Mouse (Mus musculus) liver, adult 2 months (tissue): ENCODE measurements at regions not wholly inside any gene's neighbourhood (a gene's known extent, or its start where the extent isn't known, plus 50 kb on each side); places are given as distances from the start of the nearest gene placed in this dataset.

Experiments used
- DNase-seq: peaks from one replicate; pipeline ENCODE4 v3.0.0-alpha.2; 2011; ENCODE audit warnings: low read depth, low spot score; ENCODE audit errors: extremely low read depth
- H3K27ac ChIP-seq: fragments of 200-500 bp; replicated peaks from 2 replicates; pipeline ENCODE4 v1.5.1; 2012; ENCODE audit warnings: low read depth, mild to moderate bottlenecking, control low read depth, inconsistent platforms, low read length; ENCODE audit not compliant: insufficient read depth
- H3K27me3 ChIP-seq: fragments of 200-500 bp; 2 replicates; pipeline ENCODE4 v1.6.1; 2012; ENCODE audit warnings: mild to moderate bottlenecking, moderate library complexity, low read length, inconsistent platforms; ENCODE audit not compliant: control insufficient read depth, insufficient read depth
- H3K36me3 ChIP-seq: fragments of 200-500 bp; 2 replicates; pipeline ENCODE4 v1.6.1; 2012; ENCODE audit warnings: low read length, inconsistent platforms; ENCODE audit not compliant: control insufficient read depth, insufficient read depth
- H3K4me1 ChIP-seq: fragments of 200-500 bp; 2 replicates; pipeline ENCODE4 v1.6.1; 2011; ENCODE audit warnings: low read length; ENCODE audit not compliant: control insufficient read depth, insufficient read depth
- H3K4me3 ChIP-seq: fragments of 200-500 bp; 2 replicates; pipeline ENCODE4 v1.5.1; 2011; ENCODE audit warnings: low read depth, mild to moderate bottlenecking, control low read depth, low read length, moderate library complexity; ENCODE audit not compliant: insufficient read depth
- H3K79me2 ChIP-seq: fragments of 200-500 bp; 2 replicates; pipeline ENCODE4 v1.6.1; 2012; ENCODE audit warnings: inconsistent platforms, mild to moderate bottlenecking, low read length, moderate library complexity; ENCODE audit not compliant: control insufficient read depth, insufficient read depth
- H3K9ac ChIP-seq: fragments of 200-500 bp; 2 replicates; pipeline ENCODE4 v1.6.1; 2012; ENCODE audit warnings: low read depth, mild to moderate bottlenecking, control low read depth, inconsistent platforms, low read length
- CTCF ChIP-seq: fragments of 200-500 bp; IDR thresholded peaks from 2 replicates; pipeline ENCODE4 v1.5.1; 2011; ENCODE audit warnings: low read depth, low read length, control low read depth
- POLR2A ChIP-seq: fragments of 200-500 bp; IDR thresholded peaks from 2 replicates; pipeline ENCODE4 v1.6.1; 2011; ENCODE audit warnings: low read length, control low read depth; ENCODE audit not compliant: insufficient read depth; ENCODE audit errors: extremely low read depth
- WGBS: fragments of 180-500 bp; shearing (Covaris S2); methylation state at CpG from one replicate; pipeline ENCODE4 v1.1.7; 2018; 5-methylcytosine and 5-hydroxymethylcytosine counted together

DNA sequence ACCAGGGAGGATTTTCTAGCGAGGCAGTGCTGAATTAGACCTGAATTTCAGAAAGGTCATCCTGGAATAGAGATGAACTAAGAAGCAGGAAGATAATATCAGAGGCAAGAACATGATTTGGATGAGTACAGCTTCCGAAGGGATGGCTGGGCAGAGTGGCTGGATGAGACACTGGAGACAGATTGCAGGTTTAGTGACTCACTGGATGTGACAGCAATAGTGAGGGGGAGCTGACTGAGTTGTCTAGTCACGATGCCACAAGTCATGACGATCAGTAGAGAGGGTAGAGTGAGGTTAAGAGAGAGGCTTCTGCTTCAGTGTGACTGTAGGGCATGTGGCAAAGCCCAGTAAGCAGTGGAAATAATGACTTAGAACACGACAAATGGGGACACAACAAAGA is 181.3 kb upstream of the Npy start:
- Histone ChIP-seq H3K27ac (no peak overlapping the region), H3K4me1 (no peaks in the 10 kb centered on the region), H3K4me3 (no peak overlapping the region), H3K79me2 (no peaks in the 10 kb centered on the region), H3K9ac (no peak overlapping the region), H3K27me3 (no peaks in the 10 kb centered on the region), H3K36me3 (no peaks in the 10 kb centered on the region)
- DNase-seq, result no peak
- WGBS, result 68% methylated on average over 5 of the region's 5 CpGs
- TF ChIP-seq CTCF (no peak), POLR2A (no peak)

DNA sequence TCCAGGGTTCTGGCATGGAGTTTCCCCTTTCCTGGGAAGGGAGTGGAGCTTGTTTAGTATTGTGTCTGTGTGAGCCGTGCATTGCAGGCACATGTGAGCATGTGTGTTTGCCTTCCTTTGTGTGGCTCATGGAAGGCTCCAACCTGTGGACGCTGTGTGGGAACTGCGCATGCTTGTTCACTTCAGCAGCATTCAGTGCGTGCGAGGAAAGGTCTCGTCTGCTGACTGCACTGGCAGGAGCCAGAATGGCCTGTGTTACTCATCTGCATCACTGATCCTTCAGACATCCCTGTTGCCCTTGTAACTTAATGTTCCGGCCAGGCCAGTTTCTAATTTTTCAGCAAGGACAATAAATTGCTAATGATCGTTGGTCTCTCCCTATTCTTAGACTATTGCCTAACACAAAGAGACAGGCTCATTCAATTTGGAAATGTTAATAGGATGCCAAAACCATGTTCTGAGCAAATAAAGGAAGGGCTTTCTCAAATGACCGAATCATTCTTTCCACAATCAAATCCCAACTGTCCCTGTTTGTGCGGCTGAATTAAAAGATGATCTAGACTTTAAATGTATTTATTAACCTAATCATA is 167.9 kb upstream of the Npy start:
- H3K36me3 ChIP-seq, result no peaks in the 10 kb centered on the region
- H3K4me1 ChIP-seq, result no peaks in the 10 kb centered on the region
- TF ChIP-seq POLR2A, result no peak
- no peak for TF ChIP-seq CTCF
- H3K9ac ChIP-seq, result no peak overlapping the region
- no peak overlapping the region for H3K27ac ChIP-seq
- H3K79me2 ChIP-seq, result no peaks in the 10 kb centered on the region
- DNase-seq, result no peak
- H3K27me3 ChIP-seq, result no peaks in the 10 kb centered on the region; the same call in 1 of the 2 replicates
- no peak overlapping the region for H3K4me3 ChIP-seq
- 83% methylated on average over 10 of the region's 10 CpGs for WGBS

DNA sequence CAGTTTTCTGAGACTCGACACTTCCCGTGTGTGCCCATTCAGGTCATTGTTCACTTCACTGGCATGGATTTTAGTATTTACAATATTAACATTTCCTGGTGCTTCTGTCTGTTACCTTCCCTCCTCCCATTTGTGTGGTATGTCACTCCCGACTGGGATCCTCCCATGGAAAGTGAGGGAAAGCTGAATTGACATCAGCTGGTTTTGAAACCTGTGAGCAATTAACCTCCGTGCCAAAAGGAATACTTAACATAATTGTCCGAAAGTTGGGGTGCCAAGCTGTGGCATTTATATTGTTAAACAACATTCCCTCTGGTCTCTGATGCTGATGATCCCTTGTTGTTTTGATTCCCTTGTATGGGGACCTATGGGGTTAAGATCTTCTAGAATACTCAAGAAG is 167.3 kb upstream of the Npy start:
- 74% methylated on average over 5 of the region's 5 CpGs for WGBS
- TF ChIP-seq CTCF (no peak), POLR2A (no peak)
- Histone ChIP-seq H3K9ac (no peak overlapping the region), H3K4me1 (no peaks in the 10 kb centered on the region), H3K79me2 (no peaks in the 10 kb centered on the region), H3K4me3 (no peak overlapping the region), H3K27me3 (no peaks in the 10 kb centered on the region; the same call in 1 of the 2 replicates), H3K36me3 (no peaks in the 10 kb centered on the region), H3K27ac (no peak overlapping the region)
- no peak for DNase-seq

DNA sequence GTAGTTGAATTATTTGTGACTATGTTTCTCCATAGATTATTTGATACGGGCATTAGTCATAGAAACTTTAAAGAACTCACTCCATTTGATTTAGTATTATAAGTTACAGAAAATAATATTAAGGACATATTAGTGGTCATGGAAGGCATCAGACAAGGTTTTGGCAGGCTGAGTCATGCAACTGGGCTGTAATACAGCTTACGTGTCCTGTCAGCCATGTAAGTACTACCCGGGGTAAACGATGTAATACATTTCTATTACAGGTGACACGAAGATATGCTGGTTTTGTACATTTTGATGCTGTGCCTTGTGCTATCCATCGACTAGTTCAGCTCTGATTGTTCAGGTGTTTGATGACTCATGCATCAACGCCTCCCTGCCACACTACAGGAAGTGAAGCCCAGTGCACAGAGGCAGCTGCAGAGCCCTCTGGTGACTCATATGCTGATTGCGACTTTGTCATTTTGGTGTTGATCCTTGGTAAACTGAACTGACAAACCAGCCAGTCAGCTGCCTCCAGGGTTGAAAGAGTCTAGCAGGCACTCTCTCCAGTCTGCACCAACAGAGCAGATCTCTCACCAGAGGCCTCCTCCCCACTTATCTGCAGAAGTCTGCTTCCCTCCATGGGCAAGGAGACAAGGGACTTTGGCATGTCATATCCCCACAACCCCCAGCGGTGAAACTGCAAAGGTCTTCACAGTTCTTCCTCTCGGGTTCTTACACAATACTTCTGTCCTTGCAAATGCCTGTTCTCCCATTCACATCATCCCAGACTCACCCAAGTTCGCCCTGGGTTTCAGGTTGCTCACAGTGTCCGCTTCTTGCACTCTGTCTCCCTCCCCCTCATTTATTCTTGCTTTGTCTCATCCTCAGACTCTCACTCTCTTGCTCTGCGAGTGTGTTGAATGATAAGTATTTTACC is 165.9 kb upstream of the Npy start:
- no peak for DNase-seq
- Histone ChIP-seq H3K4me3 (no peak overlapping the region), H3K27me3 (no peaks in the 10 kb centered on the region; the same call in 1 of the 2 replicates), H3K36me3 (no peaks in the 10 kb centered on the region), H3K27ac (no peak overlapping the region), H3K9ac (no peak overlapping the region), H3K79me2 (no peaks in the 10 kb centered on the region), H3K4me1 (no peaks in the 10 kb centered on the region)
- no peak for TF ChIP-seq CTCF
- no peak for TF ChIP-seq POLR2A
- 58% methylated on average over 13 of the region's 13 CpGs for WGBS

DNA sequence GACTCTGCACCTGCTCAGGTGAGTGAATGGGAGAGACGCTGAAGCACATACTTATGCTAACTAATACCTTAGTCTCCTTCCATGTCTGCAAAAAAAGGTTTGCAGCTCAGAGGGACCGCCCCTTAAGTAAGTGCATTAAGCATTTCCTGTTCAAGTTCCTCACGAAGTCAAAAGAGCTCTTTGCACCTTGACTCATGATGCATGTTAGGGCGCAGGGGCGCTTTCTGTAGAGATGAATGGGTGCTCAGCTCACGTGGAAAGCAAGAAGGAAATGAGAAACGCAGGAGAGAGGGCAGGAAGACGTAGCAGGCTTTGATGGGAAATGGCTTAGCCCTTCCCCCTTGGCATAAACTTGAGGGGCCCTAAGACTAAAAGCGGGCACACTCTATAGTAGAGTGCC is 164.5 kb upstream of the Npy start:
- TF ChIP-seq CTCF, result no peak
- no peak for TF ChIP-seq POLR2A
- no peak for DNase-seq
- WGBS, result 71% methylated on average over 9 of the region's 9 CpGs
- H3K27me3 ChIP-seq, result no peaks in the 10 kb centered on the region; the same call in 1 of the 2 replicates
- H3K79me2 ChIP-seq, result no peaks in the 10 kb centered on the region
- H3K27ac ChIP-seq, result no peak overlapping the region
- H3K4me3 ChIP-seq, result no peak overlapping the region
- H3K9ac ChIP-seq, result no peak overlapping the region
- no peaks in the 10 kb centered on the region for H3K36me3 ChIP-seq
- H3K4me1 ChIP-seq, result no peaks in the 10 kb centered on the region

DNA sequence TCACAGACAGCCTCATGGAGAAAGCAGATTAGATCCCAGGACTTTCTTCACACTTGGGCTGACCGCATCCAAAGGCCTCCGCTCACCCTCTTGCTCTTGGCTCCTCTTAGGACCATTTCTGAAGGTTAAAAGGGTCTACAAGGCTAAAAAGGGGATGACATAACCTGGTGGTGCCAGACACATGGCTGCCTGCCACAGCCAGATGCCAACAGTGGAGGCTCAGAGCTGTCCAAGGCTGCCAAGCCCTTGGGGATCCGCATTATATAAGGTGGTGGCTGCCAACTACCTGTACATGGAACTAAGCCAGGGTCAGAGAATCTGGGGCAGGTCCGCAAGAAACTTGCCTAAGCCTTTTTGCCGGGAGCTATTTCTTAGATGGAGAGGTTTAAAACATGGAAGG is 151.5 kb upstream of the Npy start:
- WGBS, result 86% methylated on average over 5 of the region's 5 CpGs
- Histone ChIP-seq H3K27me3 (no peaks in the 10 kb centered on the region), H3K79me2 (no peaks in the 10 kb centered on the region), H3K27ac (no peak overlapping the region), H3K4me3 (no peak overlapping the region), H3K9ac (no peak overlapping the region), H3K36me3 (no peaks in the 10 kb centered on the region), H3K4me1 (no peaks in the 10 kb centered on the region)
- TF ChIP-seq CTCF (no peak), POLR2A (no peak)
- DNase-seq, result no peak
